In the genomic region with DNA sequence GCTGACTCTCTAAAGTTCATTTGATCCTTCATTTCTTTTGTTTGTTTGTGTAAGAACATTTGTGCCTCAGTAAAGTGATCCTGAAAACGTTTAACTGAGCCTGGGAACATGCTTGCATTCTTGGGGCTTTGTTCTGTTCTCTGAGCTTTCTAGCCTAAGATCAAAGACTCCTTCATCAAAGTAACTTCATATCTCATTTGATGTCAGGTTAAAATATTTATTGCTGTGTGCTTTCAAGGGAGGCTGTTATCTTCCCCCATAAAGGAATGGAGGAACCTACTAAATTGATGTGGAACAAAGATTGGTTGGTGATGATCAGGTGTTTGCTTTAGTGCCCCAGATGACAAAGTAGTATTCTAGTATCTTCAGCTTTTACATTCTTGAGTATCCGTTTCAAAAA, we compare ENCODE assay signal across 23 mouse cellular contexts.
"Had no signal": no experiment of that assay in that cellular context is flagged by ENCODE, and none has a peak within 500 bp of the region (broad histone marks: within the 10 kb centered on the region; RNA-seq: fewer than 3 reads in every experiment).

No protein-coding gene starts in this region.

- ATAC-seq: liver, postnatal 0 days; lung, postnatal 0 days; midbrain, embryonic 16.5 days had no signal

- H3K27me3 ChIP-seq: kidney, embryonic 15.5 days; limb, embryonic 12.5 days; limb, embryonic 15.5 days; midbrain, embryonic 12.5 days; neural tube, embryonic 12.5 days; neural tube, embryonic 15.5 days had no signal

- H3K4me1 ChIP-seq: kidney, embryonic 15.5 days; limb, embryonic 12.5 days; limb, embryonic 15.5 days; midbrain, embryonic 12.5 days; neural tube, embryonic 12.5 days had no signal

- H3K4me2 ChIP-seq: kidney, embryonic 15.5 days; limb, embryonic 12.5 days; limb, embryonic 15.5 days; liver, embryonic 11.5 days; lung, embryonic 14.5 days; midbrain, embryonic 12.5 days; neural tube, embryonic 12.5 days; neural tube, embryonic 15.5 days had no signal

- DNase-seq: kidney, adult 2 months; kidney, postnatal 10 days; kidney, postnatal 36 days; left cerebral cortex, postnatal 4 days; liver, postnatal 0 days; lung, embryonic 14.5 days; right cerebral cortex, adult 18-20 months; right cerebral cortex, postnatal 14 days; right cerebral cortex, postnatal 4 days; thymus, adult 2 months; thymus, postnatal 36 days had no signal

- H3K9ac ChIP-seq: kidney, embryonic 15.5 days; limb, embryonic 12.5 days; limb, embryonic 15.5 days; liver, embryonic 14.5 days; liver, postnatal 0 days; lung, embryonic 14.5 days; midbrain, embryonic 12.5 days; neural tube, embryonic 12.5 days; neural tube, embryonic 15.5 days had no signal

- H3K36me3 ChIP-seq: kidney, embryonic 15.5 days; limb, embryonic 12.5 days; limb, embryonic 15.5 days; midbrain, embryonic 12.5 days; neural tube, embryonic 12.5 days; neural tube, embryonic 15.5 days had no signal

- H3K4me3 ChIP-seq: kidney, embryonic 15.5 days; limb, embryonic 12.5 days; limb, embryonic 15.5 days; midbrain, embryonic 12.5 days; neural tube, embryonic 12.5 days; neural tube, embryonic 15.5 days had no signal

- H3K27ac ChIP-seq: kidney, embryonic 15.5 days; limb, embryonic 12.5 days; limb, embryonic 15.5 days; liver, embryonic 14.5 days; macrophage; midbrain, embryonic 12.5 days; neural tube, embryonic 12.5 days; neural tube, embryonic 15.5 days; stomach, postnatal 0 days had no signal

- H3K9me3 ChIP-seq: kidney, embryonic 15.5 days; limb, embryonic 12.5 days; limb, embryonic 15.5 days; midbrain, embryonic 12.5 days; neural tube, embryonic 12.5 days; neural tube, embryonic 15.5 days had no signal
